Mouse (Mus musculus) lung, embryonic 16.5 days (tissue): ENCODE measurements around the gene Mcu. TPM values are rescaled to one million over a fixed set of nuclear protein-coding genes. Genes with fewer than 3 reads are reported as not detected.
A peak's percentile ranks its signal among the peaks of the same experiment; 100 is the strongest.

Experiments
- ATAC-seq: fragments of 200-750 bp; cut with Nextera tagmentation; 2 replicates; pipeline ENCODE4 v1.8.0; 2017; ENCODE audit warnings: low read depth, mild to moderate bottlenecking, moderate library complexity
- H3K27ac ChIP-seq: fragments of 300-500 bp; sonication (generic); 2 replicates; pipeline ENCODE4 v1.5.1; 2014; ENCODE audit warnings: mild to moderate bottlenecking, control low read depth, low read length
- H3K27me3 ChIP-seq: fragments of 300-500 bp; sonication (generic); 2 replicates; pipeline ENCODE4 v1.6.1; 2014; ENCODE audit warnings: low read depth, low read length, mixed read lengths; ENCODE audit not compliant: control insufficient read depth, insufficient read depth
- H3K36me3 ChIP-seq: fragments of 300-500 bp; sonication (generic); 2 replicates; pipeline ENCODE4 v1.6.1; 2014; ENCODE audit warnings: low read length; ENCODE audit not compliant: control insufficient read depth, insufficient read depth
- H3K4me1 ChIP-seq: fragments of 300-500 bp; sonication (generic); replicated peaks from 2 replicates; pipeline ENCODE4 v1.6.1; 2014; ENCODE audit warnings: low read length, mixed read lengths; ENCODE audit not compliant: control insufficient read depth, insufficient read depth
- H3K4me2 ChIP-seq: fragments of 300-500 bp; sonication (generic); 2 replicates; pipeline ENCODE4 v1.6.1; 2014; ENCODE audit warnings: low read depth, low read length, control low read depth
- H3K4me3 ChIP-seq: fragments of 300-500 bp; sonication (generic); 2 replicates; pipeline ENCODE4 v1.5.1; 2014; ENCODE audit warnings: mild to moderate bottlenecking, low read length, control low read depth
- H3K9ac ChIP-seq: fragments of 300-500 bp; sonication (generic); 2 replicates; pipeline ENCODE4 v1.6.1; 2014; ENCODE audit warnings: low read length, control low read depth
- H3K9me3 ChIP-seq: fragments of 300-500 bp; sonication (generic); 2 replicates; pipeline ENCODE4 v1.6.1; 2016; ENCODE audit warnings: low read length; ENCODE audit not compliant: control insufficient read depth
- WGBS: fragments of 180-500 bp; shearing (Covaris S2); extraction: QIAGEN DNeasy Blood & Tissue Kit; methylation state at CpG from one replicate; pipeline ENCODE4 v1.1.7; 2014; 5-methylcytosine and 5-hydroxymethylcytosine counted together
- polyA plus RNA-seq: library from polyadenylated mRNA; unstranded; fragments of >200 nt; fragmentation: Nextera tagmentation; extraction: Ambion mirVana; gene quantifications from 2 replicates; pipeline ENCODE4 v1.2.1, GENCODE M21; 2015

Gene Mcu
- polyA plus RNA-seq, 1 experiment from 2014 or later = 33.3 TPM

DNA sequence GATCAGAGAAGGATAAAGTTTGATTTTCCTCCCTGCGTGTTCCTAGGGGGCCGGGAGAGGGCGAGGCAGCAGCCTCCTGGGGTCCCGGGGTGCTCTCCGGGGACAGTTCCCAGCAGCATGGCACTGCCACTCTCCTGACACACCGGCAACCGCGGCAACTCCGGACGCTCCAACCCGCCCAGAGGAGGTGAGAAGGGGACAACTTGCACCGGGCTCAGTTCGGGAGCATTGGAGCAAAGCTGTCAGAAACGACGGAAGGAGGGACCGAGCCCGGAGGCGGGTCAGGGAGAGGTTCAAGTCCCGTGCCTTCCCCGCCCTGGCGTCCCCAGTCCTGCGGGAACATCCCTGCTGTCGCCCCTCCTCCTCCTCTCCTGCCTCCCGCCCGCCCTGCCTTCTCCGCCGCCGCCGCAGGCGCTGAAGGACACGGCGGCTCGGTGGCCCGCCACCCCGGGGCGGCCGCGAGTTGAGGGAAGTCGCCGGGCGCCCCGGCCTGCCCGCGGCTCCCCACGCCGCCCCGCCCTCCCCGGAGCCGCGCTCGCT lies 441 bp downstream of the Mcu start, which contains the start of gene Gm10322:
Gene Gm10322 (plus strand): TSS at position 83 of the 540 bp plus-strand sequence.
- Histone ChIP-seq H3K9me3 (no peaks in the 10 kb centered on the region), H3K4me3 (peak within 1 kb of the TSS; percentile 68), H3K27me3 (no peaks in the 10 kb centered on the region), H3K36me3 (no peaks in the 10 kb centered on the region), H3K4me2 (peak within 1 kb of the TSS; percentile 90), H3K4me1 (peaks cover 19% of the 10 kb centered on the region), H3K9ac (peak within 1 kb of the TSS; percentile 80), H3K27ac (peak within 1 kb of the TSS; percentile 58)
- peak; percentile 86 for ATAC-seq
- whole genome bisulfite sequencing = under 1% methylated on average over 33 of the region's 51 CpGs

DNA sequence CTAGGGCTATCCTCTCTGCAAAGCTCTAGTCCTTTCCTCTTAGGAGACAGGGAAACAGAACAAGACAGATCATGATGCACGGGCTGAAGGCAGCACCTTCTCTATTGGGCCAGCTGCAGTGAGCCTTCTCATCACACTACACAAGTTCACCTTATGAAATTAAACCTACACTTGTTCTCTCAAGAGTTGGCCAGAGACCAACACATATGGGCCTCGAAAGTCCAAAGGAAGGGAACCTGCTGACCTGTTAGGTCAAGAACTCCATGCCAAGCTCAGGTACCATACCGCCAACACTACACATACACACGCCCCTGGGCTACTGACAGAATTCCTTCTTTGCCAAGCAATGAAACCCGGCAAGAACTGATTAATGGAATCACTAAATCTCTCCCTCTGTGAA lies 1.1 kb downstream of the Mcu start:
- no peak for ATAC-seq
- WGBS = 20% methylated on average over 5 of the region's 5 CpGs

DNA sequence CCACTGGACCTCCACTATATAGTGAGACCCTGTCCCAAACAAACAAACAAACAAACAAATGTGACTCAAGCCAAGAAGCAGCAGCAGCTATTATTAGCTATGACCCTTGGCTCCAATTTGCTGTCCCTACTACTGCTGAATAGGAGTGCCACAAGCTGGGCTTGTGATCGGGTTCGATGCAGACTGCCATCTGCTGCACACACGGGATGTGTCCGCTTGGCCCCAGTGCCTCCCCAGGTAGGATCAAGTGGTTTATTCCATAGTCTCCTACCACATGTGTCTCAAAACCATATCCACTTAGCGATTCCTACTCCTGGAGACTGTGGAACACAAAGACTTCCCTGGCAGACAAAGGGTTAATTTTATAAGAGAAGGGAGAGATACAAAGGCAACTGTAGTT lies 2.4 kb downstream of the Mcu start:
- Histone ChIP-seq H3K9ac (no peak overlapping the region), H3K36me3 (no peaks in the 10 kb centered on the region), H3K4me1 (peaks cover 19% of the 10 kb centered on the region), H3K27me3 (no peaks in the 10 kb centered on the region), H3K4me3 (no peak overlapping the region), H3K4me2 (no peak overlapping the region), H3K27ac (no peak overlapping the region), H3K9me3 (no peaks in the 10 kb centered on the region)
- 86% methylated on average over 5 of the region's 5 CpGs for WGBS
- ATAC-seq = no peak

More for the DNA sequence above, 1.1 kb downstream of the Mcu start:
- peak overlapping the region; percentile 90 for H3K4me2 ChIP-seq
- H3K9me3 ChIP-seq = no peaks in the 10 kb centered on the region
- peak overlapping the region; percentile 68 for H3K4me3 ChIP-seq
- H3K27ac ChIP-seq = no peak overlapping the region
- H3K4me1 ChIP-seq = peaks cover 19% of the 10 kb centered on the region
- no peaks in the 10 kb centered on the region for H3K27me3 ChIP-seq
- peak overlapping the region; percentile 80 for H3K9ac ChIP-seq
- no peaks in the 10 kb centered on the region for H3K36me3 ChIP-seq

DNA sequence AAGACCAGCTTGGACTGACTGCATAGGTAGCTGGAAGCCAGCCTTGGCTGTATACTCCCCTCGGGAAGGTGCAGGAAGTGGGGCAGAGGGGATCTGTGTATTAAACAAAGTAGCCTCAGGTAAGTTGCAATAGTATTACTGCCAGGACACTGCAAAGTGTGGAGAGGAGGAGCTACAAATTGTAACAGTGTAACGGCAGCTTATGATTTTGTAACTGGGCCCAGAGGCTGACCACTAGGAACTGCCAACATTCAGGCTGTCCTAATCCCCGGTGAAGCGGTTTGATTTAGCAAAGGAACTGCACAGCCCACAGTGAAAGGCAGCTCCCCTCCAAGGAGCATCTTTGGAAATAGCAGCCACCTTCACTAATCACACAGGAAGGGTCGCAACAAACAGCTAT lies 3.2 kb downstream of the Mcu start:
- no peak overlapping the region for H3K9ac ChIP-seq
- 74% methylated on average over 5 of the region's 5 CpGs for whole genome bisulfite sequencing
- no peak overlapping the region for H3K4me2 ChIP-seq
- H3K27ac ChIP-seq = no peak overlapping the region
- no peaks in the 10 kb centered on the region for H3K36me3 ChIP-seq
- H3K4me3 ChIP-seq = no peak overlapping the region
- H3K9me3 ChIP-seq = no peaks in the 10 kb centered on the region
- ATAC-seq = no peak
- no peaks in the 10 kb centered on the region for H3K27me3 ChIP-seq
- peaks cover 19% of the 10 kb centered on the region for H3K4me1 ChIP-seq

DNA sequence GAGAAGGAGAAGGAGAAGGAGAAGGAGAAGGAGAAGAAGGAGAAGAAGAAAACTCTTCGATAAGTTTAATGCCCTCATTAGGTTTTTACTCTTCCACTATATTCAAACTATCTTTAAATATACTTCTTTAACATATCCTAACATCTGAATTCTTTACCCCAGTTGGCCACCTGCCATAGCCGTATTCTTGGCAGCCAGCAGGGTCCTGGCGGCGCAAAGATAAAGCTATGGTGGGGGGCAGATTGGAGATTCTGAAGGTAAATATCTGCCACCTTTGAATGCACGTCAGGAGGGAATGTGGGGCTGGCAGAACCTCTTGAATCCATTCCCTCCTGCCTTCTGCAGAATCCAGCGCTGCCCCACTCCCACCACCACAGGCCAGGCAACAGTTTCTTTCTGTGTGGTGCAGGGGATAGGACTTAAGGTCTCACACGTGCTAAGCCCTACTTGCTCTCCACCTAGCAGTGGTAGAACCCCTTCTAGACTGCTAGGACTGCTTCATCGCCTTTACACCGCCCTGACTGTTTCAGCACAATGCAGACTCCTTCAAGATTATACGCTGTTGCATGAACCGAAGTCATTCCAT lies 11.5 kb downstream of the Mcu start:
- H3K27ac ChIP-seq = no peak overlapping the region
- H3K9me3 ChIP-seq = no peaks in the 10 kb centered on the region
- ATAC-seq = 0 out of 2 replicates have a peak, but pooled peaks have one; percentile 15
- H3K4me3 ChIP-seq = no peak overlapping the region
- H3K9ac ChIP-seq = no peak overlapping the region
- no peaks in the 10 kb centered on the region for H3K36me3 ChIP-seq
- no peaks in the 10 kb centered on the region for H3K27me3 ChIP-seq
- H3K4me2 ChIP-seq = no peak overlapping the region
- H3K4me1 ChIP-seq = peaks cover 14% of the 10 kb centered on the region
- WGBS = 51% methylated on average over 11 of the region's 11 CpGs

DNA sequence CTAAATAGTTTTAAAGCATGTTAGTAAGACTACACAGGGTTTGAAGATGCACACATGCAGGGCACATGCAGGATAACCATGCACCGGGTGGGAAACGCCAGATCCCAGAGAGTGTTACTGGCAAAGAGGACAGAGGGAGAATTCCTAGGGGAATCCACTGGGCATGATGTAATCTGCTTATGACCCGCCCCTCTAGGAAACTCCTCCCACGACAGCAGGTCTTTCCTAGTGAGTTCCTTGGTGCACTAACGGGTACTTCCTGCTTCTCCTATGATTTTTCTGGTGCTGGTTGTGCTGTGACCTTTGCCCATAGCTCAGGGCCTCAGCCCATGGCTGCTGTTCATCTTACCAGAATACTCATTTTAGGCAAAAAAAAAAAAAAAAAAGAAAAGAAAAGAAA lies 12.6 kb downstream of the Mcu start:
- Histone ChIP-seq H3K4me2 (no peak overlapping the region), H3K4me1 (peaks cover 14% of the 10 kb centered on the region), H3K9ac (no peak overlapping the region), H3K4me3 (no peak overlapping the region), H3K27me3 (no peaks in the 10 kb centered on the region), H3K9me3 (no peaks in the 10 kb centered on the region), H3K27ac (no peak overlapping the region), H3K36me3 (no peaks in the 10 kb centered on the region)
- WGBS = 52% methylated on average over 5 of the region's 5 CpGs
- ATAC-seq = no peak

DNA sequence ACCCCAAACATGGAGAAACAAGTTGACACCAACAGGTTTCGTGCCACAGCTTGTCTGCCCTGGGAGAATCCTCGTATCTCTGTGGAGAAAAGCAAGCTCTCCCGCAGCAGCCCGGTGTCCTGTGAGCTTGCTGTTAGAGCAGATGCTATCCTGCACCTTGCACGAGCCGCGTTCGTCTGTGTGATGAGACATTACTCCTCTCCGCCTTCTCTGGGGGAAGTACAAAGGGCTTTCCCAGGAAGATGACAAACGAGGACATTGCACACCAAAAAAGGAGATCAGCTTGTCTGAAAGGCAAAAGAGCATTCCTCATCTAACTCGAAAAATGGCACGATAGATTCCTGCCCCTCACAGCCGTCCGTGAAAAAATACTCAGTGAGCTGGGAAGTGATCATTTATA lies 13.6 kb downstream of the Mcu start:
- ATAC-seq = no peak
- Histone ChIP-seq H3K9ac (no peak overlapping the region), H3K27me3 (no peaks in the 10 kb centered on the region), H3K4me1 (peaks cover 14% of the 10 kb centered on the region), H3K4me2 (no peak overlapping the region), H3K36me3 (no peaks in the 10 kb centered on the region), H3K9me3 (no peaks in the 10 kb centered on the region), H3K4me3 (no peak overlapping the region), H3K27ac (no peak overlapping the region)
- WGBS = 63% methylated on average over 14 of the region's 14 CpGs

DNA sequence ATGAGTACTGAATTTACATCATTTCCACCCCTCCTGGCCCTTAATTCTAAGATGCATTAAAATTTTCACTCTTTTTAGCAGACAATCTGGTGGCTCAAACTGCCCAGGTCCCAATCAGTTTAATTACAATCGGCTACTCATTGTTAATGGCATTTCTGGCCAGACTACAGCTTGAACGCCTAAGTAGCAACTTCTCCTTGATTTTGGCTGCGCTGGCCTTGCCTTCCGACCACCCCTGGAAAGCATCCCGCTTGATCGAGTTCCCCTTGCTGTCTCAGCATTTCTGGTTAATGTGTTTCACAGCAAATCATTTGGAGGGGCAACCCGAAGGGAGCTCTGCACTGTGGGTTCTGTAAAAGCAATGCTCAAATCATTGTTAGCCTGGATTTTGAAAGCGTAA lies 14.4 kb downstream of the Mcu start:
- 59% methylated on average over 8 of the region's 8 CpGs for WGBS
- H3K27ac ChIP-seq = no peak overlapping the region
- ATAC-seq = no peak

DNA sequence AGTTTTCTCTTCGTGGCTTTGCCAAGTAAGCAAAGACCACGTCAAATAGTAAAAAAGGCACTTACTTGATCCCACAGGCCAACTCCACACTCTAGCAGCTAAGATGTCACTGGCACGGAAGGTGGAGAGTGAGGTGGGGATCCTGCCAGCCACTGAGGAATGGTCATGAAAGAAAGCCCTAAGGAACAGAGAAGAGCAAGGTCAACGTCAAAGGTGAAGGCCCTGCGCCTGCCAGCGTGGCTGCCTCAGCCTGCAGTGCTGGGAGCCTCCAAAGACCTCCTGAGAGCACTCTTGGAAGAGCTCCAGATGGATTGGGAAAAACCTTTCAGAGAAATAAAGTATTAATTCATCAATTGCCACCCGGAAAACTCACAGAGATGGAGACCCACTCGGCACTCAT lies 16.0 kb downstream of the Mcu start:
- peaks cover 14% of the 10 kb centered on the region for H3K4me1 ChIP-seq
- H3K36me3 ChIP-seq = no peaks in the 10 kb centered on the region
- H3K9me3 ChIP-seq = no peaks in the 10 kb centered on the region
- no peak overlapping the region for H3K4me3 ChIP-seq
- H3K27me3 ChIP-seq = no peaks in the 10 kb centered on the region
- H3K9ac ChIP-seq = no peak overlapping the region
- WGBS = 53% methylated on average over 8 of the region's 8 CpGs
- H3K27ac ChIP-seq = no peak overlapping the region
- ATAC-seq = no peak
- H3K4me2 ChIP-seq = no peak overlapping the region

More for the DNA sequence above, 14.4 kb downstream of the Mcu start:
- Histone ChIP-seq H3K36me3 (no peaks in the 10 kb centered on the region), H3K9ac (peak overlapping the region; percentile 4; the same call in 1 of the 2 replicates), H3K27me3 (no peaks in the 10 kb centered on the region), H3K4me3 (no peak overlapping the region), H3K9me3 (no peaks in the 10 kb centered on the region), H3K4me1 (peaks cover 14% of the 10 kb centered on the region), H3K4me2 (no peak overlapping the region; the same call in 1 of the 2 replicates)
